Mouse (Mus musculus) embryo, embryonic 11.5 days (tissue): ENCODE data around the gene Lrsam1.
A peak's percentile ranks its signal among the peaks of the same experiment; 100 is the strongest.
"Not testable (repeated sequence)": the region's sequence is repeated elsewhere in the genome, so short reads cannot be mapped to it uniquely, and the experiment has no call there.

Source experiments
- DNase-seq: peaks from one replicate; pipeline ENCODE4 v3.0.0-alpha.2; 2012; ENCODE audit warnings: low read depth, low spot score

Gene Lrsam1

DNA sequence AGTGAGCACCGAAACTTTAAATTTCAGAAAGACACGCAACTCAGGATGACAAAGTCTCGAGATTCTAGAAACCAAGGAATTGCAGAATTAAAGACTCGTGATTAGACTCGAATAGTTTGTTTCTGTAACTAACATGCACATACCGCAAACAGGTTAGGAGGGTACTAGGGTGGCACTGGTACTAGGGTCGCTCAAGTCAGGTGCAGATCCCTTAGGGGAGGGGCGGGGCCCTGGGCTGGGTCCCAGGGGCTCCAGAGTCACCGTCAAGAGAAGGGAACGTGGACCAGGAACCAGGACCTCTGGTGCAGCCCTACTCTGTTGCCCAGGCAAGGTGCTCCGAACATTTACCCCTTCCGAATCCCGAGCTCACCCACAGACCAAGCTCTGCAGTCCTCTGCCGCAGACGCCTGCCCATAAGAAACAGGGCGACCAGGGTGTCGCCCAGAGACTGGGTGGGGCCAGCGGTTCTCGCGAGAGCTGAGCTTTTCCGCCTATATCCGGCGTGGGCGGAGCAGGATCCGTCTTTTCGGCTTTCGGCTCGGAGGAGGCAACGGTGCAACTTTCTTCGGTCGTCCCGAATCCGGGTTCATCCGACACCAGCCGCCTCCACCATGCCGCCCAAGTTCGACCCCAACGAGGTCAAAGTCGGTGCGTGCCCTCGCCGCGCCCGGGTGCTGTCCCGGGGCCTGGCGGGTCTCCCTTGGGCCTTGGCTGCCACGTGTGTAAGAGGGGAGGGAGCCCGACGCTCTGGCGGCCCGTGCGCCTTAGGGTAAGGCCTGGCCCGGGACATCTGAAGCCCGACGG is at the start of gene Lrsam1, which contains the start of gene Rpl12:
Lrsam1 (minus strand) TSS at position 423 of the 804 bp plus-strand sequence.
Rpl12 (plus strand) TSS at position 368 of the 804 bp plus-strand sequence.
- DNase-seq, result peak; percentile 86

DNA sequence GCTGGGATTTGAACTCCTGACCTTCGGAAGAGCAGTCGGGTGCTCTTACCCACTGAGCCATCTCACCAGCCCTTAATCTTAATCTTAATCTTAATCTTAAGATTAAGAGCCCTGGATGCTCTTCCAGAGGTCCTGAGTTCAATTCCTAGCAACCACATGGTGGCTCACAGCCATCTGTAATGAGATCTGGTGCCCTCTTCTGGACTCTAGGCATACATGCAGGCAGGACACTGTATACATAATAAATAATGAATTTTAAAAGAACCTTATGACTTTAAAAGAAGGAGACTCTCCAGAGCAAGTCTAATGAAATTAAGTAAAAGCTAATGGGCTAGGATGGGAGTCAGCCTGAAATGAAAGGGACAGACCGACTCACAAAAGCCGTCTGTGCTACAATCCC is 47.6 kb upstream of the Lrsam1 start:
- DNase-seq, result not testable (repeated sequence)

DNA sequence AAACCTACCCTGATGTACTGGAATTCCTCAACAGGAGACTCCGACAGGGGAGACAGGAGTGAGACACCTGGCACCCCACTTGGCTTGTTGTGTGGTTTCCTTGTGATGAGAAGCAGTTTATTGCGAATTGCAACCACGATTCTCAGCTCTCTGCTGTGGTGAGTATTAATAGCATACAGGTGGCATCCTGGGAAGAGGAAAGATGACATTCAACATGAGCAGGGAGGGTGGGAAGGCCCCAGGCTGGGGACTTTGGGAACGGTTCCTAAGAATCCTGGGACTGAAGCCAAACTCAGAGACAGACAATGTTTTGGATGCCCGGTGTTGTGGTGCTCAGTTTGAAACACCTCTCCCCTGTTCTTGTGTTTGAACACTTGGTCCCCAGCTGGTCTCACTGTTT is 43.6 kb upstream of the Lrsam1 start:
- no peak for DNase-seq

DNA sequence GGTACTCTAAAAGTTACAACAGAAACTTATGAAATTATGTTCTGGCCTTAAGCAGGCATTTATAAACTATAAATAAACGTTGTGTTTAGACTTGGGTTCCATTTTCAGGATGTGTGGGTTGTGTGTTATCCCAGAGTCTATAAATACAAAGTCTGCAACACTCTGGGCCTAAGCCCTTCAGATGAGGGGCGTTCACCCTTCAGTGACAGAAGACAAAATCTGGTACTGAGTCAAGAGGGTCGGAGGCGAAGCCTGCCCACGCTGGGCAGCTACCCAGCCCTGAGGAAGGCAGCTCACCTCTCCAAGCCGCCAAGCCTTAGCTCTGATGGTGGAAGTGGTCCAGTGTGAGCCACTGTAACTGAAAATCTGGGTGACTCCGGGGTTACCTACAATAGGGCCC is 40.7 kb upstream of the Lrsam1 start:
- no peak for DNase-seq

DNA sequence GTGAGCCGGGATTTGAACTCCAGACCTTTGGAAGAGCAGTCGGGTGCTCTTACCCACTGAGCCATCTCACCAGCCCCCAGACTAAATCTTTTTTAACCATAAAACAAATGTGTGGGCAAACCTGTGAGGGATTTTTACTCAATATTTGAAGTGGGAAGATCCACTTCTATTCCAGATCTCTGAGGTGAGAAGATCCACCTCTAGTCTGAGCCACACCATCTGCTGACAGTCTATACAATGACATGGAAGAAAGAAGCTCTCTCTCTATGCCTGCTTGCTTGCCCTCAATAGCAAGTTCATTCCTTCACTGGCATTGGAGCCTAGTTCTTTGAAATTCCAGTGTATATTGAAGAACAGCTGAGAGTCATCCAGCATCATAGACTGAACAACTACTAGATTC is 38.3 kb upstream of the Lrsam1 start:
- no peak for DNase-seq

DNA sequence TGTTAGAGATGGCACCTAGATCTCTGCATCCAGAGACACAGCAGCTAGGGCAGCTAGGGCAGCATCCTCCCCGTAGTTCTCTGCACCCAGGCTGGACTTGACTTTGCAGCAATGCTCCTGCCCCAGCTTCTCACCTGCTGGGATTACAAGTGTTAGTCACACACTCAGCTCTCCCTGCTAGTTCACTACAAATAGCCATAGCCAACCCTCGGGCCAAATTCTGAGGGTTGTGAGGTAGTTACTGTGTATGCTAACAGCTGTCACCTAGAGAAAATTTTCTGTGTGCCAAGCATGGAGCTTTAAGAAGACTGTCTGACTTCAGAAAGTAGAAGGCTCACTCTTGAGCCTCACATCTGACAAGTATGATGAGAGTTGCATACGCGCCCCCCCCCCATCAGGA is 36.4 kb upstream of the Lrsam1 start:
- no peak for DNase-seq

DNA sequence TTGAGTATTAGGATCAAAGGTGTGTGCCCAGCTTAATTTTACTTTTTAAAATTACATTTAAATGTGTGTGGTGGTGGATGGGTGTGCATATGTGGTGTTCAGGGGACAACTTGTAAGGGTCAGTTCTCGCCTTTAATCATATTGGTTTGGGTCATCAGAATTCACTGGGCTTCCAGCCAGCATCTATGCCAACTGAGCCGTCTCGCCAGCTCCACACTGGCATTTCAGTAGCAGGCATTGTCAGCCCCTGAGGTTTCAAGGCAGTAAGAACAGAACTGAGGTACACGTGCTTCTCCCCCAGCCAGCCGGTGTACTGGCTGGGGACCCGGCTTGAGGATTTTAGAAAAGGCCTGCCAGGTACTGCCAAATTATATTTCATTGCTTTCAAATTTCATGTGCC is 35.7 kb upstream of the Lrsam1 start:
- no peak for DNase-seq

DNA sequence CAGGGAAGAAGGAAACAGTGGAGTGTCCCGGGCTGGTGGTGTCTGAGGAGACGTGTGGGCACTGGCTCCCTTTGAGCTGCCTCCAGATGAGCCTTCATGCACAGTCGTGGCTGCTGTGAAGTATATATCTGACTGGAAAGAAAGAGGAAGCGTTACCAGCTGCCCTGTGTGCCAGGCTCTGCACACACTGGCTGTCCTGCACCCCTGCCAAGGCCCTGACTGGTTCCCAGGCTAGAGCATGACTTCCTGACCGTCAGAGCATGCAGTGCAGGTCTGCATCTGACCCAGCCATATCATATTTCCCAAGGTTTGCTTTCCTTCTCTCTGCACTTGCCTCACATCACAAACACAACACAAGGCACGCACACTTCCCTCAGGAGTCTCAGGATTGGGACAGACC is 30.7 kb upstream of the Lrsam1 start:
- no peak for DNase-seq

DNA sequence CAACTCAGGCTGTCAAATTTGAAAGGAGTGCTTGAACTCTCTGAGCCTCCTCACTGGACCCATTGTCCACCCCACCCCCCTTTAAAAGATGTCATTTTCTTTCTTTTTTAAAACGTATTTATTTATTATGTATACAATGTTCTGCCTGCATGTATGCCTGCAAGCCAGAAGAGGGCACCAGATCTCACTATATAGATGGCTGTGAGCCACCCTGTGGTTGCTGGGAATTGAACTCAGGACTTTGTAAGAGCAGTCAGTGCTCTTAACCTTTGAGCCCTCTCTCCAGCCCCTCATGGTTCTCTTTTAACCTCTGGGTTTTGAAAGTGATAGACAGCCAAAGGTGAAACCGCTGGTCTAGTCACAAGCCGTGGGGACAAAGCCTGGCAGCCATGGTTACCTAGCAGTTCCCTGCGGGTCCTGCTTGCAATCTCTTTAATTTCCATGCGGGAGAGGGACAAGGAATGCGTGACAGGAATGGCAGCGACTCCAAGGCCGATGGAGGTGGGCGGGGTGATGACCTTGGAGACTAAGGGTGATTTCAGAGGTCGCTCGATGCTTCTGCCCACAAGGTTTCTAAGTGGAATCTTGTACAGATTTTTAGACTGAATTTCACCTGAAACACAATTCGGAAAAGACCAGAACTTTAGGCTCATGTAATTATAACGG is 28.9 kb upstream of the Lrsam1 start:
- no peak for DNase-seq

DNA sequence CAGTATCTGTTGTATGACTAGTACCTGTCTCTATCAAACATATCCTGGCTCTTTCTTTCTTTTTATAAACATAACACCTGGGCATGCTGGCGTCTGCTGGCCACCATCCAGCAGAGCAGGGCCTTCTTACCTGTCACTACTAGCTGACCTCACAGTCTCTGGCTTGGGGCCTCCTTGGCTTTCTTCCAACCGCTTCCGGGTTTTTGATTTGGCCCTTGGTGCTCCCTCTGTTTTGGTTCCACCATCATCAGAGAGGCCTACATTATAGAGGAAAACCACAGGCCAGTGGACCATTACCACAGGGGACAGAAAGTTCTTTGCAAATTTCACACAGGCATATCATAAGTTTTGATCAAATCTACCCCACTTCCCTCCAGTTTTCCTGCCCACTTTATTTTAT is 28.0 kb upstream of the Lrsam1 start:
- no peak for DNase-seq

DNA sequence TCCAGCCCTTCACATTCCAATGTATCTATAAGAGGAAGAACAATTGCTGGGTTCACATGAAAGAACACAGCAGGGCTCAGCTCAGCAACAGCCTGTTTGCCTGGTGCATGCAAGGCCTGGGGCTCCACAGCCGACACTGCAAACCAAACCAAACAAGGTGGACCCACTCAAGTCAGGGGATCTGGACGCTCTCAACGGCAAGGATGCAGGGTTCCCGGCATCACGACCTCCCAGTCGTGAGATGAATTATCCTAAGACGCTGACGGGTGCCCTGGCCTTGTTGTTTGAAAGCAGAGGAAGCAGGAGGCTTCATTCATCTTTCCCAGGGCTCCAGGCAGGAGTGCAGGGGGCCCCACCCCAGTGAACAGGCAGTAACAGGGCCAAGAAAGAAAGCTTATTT is 24.4 kb upstream of the Lrsam1 start:
- DNase-seq, result no peak

DNA sequence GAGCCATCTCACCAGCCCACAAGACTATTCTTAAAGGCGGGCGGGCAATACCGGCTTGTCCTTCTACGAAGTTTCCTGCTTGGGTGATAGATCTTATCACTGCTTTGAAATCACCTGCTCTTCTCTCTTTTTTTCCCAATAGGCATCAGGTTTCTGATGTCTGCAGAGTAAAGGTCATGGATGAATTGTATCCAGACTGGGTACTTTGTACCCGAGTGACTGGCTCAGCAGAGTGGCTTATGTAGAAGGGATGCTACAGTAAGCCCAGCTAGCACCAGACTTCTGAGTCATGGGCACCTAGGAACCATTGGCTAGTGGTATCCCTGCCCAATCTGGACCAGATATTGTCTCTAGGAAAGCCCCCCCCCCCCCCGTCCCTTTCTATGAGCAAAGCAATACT is 22.2 kb upstream of the Lrsam1 start:
- DNase-seq, result no peak

DNA sequence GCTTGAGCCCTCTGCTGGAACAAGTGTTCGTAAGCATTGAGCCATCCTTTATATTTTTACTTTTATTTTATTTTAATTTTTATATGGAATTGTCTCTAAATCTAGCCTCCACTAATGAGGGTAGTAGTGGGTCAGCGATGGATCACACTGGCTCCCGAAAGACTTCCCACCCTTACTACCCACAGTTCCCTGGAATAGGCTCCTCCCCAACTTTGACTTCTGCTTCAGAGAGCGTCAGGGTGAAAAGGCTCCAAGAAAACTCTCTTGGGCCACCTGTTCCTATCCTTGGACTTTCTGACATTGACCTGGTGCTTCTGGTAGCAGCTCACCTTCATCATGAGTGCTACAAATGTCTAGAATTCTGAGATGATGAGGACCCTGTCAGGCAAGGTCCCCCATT is 21.3 kb upstream of the Lrsam1 start:
- DNase-seq, result no peak

DNA sequence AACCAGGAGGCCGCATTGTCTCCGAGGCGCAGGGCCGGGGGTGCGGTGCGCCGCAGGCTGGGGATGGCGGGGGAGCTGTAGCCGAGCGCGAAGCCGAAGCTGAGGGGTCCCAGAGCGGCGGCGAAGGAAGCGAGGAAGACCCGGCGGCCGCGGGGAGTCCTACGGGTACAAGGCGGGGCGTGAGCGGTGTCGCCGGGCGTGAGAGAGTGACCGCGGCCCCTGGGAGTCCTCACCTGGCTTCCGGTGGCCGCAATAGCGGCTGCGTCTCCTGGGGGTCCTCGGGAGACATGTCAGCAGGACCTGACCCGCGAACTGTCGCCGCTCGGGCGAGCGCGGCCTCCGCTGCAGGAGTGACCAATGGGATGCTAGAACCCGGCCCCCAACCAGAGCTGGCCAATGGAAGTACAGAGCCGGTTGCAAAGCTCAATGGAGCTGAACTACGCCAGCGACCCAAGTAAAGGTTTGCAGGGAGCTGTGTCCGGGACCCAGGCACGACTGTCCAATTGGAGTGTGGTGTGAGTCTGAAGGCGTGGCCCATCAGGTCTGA is 20.4 kb upstream of the Lrsam1 start, which contains the start of gene Slc2a8:
Slc2a8 (minus strand) TSS at position 359 of the 547 bp plus-strand sequence.
- peak; percentile 87 for DNase-seq

DNA sequence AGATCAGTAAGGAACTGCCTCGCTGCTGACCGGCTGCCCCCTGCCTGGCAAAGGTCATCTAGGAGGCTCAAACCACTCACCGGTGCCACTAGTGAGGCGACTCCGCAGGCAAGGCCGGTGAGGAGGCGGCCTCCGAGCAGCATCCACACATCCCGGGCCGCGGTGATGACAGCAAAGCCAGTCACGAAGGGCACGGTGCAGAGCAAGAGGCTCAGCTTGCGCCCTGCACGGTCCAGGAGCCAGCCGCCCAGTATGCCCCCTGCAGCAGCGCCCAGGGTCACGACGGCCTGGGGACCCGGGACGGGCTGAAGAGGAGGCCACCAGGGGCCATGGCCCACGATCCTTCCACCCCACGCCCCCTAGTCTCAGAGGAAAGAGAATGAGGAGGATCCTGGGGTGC is 19.9 kb upstream of the Lrsam1 start:
- no peak for DNase-seq

DNA sequence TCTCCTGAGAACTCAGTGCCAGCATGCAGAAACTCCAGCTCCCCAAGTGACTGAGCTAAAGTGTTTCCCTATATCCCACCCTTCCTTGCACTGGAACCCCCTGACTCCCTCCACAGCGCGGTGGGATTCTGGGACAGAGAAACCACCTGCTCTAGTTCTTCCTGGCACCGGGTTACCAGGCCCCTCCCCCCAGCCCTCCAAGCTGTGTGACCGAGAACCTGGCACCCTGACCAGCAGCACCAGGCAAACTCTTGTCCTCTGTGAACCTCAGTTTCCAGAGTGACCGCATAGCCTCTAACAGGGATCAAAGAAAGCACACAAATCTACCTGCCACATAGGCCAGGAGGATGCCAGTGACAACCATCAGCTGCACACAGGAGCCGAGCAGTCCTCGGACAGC is 18.3 kb upstream of the Lrsam1 start:
- DNase-seq, result no peak

DNA sequence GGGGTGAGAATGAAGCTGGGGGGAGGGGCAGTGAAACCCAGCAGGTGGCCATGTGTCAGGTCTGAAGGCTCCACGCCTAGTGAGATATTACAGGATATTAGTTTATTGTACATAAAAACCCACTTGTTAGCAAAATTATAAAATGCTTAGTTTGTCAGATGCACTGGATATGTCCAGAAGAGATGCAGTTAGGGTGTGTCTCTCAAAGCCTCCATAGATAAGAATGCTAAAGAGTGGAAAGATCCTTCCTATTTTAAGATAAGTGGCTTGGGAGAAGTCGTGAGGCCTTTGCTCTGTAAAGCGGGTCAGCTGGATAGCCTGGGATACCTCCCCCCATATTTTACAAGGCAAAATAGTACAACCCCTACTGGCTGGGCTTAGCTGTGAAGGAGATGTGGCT is 17.3 kb upstream of the Lrsam1 start:
- DNase-seq, result no peak

DNA sequence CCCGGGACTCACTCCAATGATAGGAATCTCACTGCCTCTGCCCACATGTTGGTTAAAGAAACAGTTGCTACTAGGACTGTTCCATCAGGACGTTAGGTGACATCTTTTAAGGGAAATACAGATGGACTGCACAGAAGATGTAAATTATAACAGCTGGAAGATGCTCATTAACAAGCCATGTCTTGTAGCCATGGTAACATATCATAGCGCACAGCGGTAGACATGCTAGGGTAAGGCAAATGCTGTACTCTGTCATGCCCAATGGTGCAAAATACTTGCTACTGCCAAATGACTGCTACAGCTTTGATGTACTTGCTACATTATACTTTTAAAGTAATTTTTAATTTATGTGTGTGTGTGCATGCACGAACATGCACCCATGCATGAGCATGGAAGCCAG is 15.7 kb upstream of the Lrsam1 start:
- no peak for DNase-seq

DNA sequence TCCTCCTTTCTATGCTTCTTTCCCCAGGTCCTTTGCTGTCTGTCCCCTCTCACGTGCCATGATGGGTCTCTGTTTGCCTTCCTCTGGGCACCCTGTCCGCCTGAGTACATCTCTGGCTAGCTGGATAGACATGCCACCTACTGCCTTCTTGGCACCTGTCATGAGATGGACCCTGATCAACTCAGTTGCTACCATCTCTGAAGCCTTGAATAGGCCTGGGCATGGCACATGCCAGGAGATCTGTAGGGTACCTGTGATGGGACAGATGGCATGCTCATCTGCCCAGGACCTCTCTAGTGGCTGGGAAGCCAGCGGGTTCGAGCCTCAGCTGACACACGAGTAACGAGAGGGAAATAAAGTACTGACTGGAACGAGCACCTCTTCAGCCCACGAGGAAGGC is 12.8 kb upstream of the Lrsam1 start:
- DNase-seq, result no peak

DNA sequence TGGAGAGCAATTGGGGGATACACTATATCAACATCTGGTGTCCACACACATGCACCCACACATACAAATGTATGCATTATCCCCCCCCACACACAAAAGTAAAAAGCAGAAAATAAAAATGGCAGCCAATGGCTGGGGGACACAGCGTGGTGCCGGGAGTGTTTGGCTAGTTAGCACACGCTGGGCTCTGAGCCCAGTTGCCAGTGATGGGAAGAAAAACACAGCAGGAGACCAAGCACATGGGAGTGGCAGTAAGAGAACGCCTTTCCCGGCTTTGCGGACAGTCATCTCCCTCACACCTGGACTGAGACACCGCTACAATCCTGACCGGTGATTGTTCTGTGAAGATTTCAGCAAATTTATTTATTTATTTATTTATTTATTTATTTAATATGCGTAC is 9.8 kb upstream of the Lrsam1 start:
- DNase-seq, result no peak

DNA sequence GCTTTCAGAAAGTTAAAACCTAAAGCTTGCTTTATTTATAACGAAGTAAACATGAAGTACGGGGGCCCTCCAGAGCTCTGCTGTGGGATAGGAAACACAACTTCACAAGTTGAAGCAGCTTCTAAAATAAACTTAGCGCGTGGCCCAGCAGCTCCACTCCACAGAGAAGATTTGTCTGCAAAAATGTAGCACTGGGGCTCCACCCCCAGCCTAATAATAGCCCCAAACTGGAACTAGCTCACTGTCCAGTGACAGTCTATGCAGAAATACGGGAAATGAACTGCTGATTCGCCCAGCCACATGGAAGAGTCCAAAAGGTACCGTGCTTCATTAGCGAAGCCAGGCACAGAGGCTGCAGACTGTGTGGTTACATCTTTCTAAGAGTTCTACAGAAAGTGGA is 7.9 kb upstream of the Lrsam1 start:
- DNase-seq, result no peak

DNA sequence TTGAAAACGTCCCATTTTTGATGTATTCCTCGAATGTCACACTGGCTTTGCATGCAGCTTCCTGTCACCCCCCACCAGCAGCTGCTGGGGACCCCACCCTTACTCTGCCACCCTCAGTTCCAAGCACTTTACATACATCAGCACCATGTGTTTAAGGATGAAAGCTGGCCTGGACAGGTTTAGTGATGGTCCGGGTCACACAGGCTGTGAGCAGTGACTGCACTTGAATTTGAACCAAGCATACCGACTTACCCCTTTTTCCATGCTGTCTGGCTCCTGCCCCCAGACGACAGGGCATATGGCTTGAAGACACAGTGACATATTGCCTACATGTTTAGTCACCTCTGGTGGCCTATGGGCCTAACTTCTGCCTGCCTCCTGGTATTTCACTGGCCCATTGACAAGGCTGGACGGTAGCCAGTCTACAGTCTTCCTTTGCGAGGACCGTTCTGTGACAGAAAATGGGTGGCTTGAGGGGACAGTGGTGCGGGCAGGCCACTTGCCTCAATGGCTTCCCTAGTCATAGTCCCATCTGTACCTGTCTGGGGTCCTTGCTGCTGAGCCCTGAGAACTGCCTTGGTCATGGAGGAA is 6.7 kb upstream of the Lrsam1 start:
- DNase-seq, result no peak
